Mouse (Mus musculus): ENCODE data around the gene Itpa.

GRCm38 (mm10) chr2:130727752-130728151 is 60.3 kb downstream of the Itpa start:
- TF ChIP-seq POLR2A (IDR thresholded peaks at IDR 0.05; ENCODE audit: extremely low read depth, insufficient read depth, low read length), result no peak
- TF ChIP-seq CTCF (IDR thresholded peaks at IDR 0.05; ENCODE audit: extremely low read depth, insufficient read depth, low read length), result no peak
